Mouse (Mus musculus): ENCODE measurements around the gene Ccrl2.

Gene Ccrl2

DNA sequence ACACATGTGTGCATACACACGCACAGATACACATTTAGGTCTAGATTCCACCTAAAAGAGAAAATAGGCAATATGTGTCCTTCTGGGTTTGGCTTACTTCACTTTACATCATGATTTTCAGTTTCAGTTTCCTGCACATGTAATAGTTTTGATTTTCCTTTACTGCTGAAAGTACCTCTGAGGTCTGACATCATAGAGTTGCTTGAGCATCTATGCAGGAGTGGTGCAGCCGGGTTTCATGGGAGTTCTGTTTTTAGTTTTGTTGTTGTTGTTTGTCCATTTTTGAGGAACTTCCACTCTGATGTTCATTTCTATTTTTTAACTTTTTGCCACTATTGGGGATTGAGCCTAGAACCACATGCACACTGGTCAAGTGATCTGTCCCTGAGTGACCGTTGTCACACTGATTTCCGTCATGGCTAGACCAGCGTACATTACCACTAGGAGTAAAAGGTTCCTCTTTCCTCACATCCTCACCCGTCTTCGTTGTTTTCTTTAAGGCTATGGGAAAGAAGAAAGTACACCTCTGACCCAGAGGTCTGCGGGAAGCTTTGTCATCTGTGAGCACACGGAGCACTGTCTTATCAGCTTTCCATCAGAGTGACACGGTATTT lies 1.7 kb upstream of the Ccrl2 start:
- no peak for DNase-seq

DNA sequence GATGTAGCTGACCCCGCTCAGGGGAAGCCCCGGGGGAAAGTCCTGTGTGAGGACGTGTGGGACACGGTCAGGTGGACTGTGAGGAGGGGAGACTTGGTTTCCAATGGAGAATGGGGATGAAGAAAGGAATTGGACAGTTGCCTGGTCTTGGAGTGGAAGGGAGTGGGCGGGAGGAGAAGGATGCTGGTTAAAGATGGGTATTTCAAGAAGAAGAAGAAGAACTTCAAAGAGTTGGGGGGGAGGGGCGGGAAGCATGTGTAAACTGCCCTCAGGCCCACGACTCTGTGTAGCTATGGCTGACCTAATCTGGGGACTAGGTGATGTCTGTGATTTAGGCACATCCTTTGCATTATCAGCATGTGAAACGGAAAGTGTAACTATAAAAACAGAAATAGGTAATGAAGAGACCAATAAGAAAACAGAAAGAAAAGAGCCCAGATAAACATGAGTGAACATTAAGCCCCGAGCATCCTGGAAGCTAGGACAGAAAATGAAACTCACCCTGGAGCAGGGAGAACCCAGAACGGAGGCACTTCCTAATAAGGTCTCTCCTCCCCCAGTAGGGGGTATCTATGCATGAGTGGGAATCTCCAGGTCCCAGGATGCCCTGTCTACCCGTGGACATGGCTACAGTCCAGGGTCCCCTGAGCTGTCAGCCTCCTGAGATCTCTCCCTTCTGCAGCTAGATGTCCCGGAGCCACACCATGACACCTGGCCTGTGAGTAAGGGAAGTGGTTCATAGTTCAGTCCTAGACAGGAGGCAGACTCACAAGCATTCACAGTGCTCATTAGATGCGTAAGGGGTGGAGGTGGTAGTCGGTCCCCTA lies 438 bp upstream of the Ccrl2 start:
- no peak for DNase-seq

DNA sequence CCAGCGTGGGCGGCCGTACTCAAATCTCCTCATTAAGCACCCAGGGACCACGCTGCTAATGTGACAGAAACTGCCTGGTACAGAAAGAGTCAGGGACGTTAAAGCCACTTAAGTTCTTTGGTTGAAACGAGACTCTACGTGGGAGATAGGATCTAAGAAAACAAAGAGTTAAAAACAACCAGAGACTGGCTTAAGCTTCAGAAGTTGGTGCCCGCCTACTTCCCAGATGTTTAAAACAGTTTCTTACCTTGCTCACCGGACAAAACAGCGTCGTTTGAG lies 861 bp downstream of the Ccrl2 start:
- no peak for DNase-seq

DNA sequence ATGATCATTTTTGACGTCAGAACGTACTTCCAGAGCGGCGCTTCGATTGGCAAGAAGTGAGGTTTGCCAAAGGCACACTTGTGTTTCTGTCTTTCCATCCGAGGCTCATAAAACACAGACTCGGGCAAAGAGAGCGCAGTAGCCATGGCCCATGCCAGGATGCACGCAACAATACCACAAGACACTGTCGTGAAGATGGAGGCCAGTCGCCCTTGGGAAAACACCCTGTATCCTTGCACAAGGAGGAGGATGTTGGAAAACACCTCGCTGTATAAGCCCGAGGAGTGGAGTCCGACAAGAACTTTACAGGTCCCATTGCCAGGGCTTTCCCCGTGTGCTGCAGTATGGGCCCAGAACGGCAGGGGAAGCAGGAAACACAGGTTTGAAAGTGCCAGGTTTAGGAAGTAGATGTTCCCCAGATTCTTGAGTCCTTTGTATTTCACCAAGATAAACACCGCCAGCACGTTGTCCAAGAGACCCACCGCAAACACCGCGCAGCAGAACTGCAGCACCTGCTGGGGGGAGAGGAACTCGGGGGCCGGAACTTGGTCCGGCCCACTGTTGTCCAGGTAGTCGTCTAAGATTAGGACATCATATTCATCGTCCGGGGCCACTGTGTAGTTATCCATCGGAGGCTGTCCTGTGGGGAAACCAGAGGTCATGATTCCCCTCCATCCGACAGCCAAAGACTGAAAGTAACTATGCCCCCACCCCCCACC lies 1.4 kb downstream of the Ccrl2 start:
- no peak for DNase-seq

DNA sequence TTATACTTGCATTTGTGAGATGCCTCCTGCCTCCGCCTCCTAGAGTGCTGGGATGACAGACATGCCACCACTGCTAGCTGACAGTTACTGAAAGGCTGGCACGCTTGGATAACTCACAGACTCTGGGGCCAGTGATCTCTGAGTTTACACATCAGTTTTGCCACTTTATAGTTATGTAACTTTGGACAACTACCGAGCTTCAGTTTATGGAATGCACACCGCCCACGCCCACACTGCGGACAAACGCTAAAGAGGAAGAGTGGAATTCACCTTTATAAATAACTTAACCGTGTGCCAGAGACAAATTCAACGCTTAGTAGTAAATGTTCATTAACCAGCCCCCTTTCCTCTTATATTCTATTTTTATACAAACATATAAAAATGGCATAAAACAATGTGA lies 2.4 kb downstream of the Ccrl2 start:
- DNase-seq: no peak

DNA sequence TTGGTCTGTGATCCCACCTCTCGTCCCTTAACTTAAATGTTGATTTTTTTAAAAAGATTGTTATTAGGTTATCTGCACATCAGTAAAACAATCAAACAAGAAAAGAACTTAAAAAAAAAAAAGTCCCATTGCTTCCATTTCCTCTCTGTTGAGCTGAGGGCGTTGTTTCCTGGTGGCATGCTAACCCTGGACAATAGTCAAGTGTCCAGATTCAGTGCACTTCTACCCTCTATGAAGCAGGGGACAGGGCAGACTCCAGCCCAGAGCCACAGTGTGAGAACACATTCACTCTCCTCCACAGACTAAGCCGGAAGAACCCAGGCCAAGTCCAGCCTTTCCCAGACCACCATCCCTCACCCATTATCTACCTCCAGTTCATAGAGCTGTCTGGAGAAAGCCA lies 8.9 kb downstream of the Ccrl2 start:
- DNase-seq: no peak

DNA sequence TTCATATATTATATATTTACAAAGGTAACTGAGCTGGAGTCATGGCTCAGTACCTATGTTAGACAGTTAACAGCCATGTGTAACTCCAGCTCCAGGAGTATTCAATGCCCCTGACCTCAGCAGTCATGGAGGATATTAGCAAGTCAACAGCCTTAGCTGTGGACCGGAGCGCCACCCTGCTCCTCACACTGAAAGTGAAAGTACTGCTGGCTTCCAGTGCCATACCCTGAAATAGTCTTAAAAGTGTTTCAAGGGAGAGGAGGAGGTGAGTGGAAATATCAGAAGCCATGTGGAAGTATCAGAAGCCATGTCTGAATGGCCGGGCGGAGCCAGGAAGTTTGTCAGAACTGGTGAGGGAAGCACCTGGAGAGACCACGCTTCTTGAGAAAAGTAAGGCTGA lies 10.1 kb downstream of the Ccrl2 start:
- no peak for DNase-seq

DNA sequence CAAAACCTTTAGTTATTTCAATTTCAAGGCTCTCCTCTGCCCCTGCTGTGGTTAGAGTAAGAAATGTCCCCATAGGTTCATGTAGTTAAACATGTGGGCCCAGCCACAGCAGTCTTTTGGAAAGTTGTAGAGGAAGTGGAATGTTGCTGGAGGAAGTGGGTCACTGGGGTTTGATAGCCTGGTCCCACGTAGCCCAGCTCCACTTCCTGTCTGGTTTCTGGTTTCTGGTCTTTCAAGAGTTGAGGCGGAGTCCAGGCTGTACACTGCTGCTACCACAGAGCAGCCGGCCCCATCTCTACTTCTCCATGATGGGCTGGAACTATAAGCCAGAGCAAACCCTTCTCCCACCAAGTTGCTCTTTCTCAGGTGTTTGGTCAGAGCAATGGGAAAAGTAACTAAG lies 11.1 kb downstream of the Ccrl2 start:
- no peak for DNase-seq

DNA sequence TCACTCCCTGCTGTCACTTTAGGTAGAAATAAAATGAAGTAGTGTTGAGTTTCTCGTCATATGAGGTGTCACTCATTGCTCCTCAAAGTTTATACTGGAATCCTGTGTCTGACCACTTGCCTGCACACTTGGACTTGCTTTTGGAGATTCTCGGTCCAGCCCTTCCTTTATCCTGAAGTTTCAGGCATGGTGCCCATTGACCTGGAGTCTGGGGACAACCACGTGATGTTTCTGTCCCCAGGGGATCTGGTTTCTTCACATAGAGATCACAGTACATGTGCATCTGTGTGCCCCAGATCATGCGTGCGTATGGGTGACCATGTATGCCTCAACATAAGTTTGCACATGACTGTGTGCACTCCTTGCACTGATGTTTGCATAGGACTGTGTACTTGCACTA lies 15.1 kb downstream of the Ccrl2 start:
- DNase-seq: peak; percentile 59

DNA sequence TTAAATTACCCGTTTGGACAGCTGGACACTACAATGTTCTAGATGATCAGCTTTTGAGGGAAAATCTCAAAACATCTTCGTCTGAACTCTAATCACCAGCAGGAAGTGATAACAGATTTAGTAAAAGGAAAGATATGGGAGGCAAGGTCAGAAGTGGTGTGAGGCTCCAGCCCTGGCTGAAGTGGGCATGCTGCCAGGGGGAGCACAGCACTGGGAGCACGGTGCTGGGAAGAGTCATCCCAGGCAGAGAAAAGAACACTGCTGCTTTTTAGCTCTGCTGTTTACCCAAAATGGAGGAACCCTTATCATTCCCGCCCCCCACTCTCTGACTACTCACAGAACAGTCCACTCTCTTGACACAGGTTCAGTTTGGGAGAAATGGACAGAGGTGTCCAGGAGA lies 17.4 kb downstream of the Ccrl2 start:
- peak; percentile 40 for DNase-seq

DNA sequence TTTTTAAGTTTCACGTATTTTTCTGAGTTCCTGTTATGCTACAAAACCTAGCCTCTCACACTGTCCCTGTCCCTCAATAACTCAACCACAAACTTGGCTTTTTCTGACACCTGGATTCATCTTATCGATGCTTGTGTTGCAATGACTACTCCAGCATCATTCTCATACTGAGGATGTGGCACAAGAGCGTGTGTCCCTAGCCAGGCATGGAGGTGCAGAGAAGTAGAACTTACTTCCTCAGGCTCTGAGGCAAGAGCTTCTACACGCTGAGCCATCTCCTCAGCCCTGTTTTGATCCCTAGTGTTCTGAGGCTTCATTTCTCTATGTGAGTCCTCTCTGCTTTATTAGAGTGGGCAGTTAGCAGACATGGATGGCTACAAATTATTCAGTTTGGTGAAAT lies 23.6 kb downstream of the Ccrl2 start:
- no peak for DNase-seq

DNA sequence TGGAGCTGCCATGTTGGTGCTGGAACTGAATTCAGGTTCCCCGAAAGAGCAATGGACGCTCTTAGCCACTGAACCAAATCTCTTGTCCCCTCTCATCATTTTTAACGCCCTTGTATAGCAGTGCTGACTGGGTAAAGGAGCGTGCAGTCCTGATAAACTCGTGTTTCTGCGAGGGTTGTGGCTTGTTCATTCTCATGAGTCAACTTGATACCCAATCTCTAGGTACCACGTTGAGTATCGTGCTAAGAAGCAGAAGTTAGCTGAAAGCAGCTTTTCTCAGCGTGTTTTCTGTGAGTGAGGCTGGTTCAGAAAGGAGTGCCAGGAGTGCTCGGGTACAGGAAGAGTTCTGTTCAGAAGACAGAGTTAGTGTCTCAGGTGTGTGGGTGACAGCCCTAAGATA lies 30.5 kb downstream of the Ccrl2 start:
- DNase-seq: no peak

DNA sequence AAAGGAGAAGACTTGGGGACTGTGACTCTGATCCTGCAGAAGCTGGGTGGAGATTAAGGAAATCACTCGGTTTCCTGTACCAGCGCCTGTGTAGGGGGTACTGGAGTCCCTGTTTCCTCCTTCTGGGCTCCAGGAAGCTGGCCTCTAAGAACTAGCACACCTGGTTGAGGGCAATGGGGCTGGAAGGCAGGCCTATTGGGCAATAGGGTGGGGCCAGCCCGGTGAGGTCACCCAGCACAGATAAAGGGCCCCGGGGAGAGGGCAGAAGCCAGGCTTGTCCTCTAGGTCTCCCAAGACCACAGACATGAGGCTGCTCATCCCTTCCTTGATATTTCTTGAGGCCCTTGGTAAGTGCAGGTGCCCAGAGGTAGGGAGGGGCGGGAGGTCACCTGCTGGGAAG lies 38.3 kb downstream of the Ccrl2 start, which contains the start of gene Ltf:
TSS of gene Ltf (plus strand) at position 250 of the 400 bp plus-strand sequence.
- no peak for DNase-seq

DNA sequence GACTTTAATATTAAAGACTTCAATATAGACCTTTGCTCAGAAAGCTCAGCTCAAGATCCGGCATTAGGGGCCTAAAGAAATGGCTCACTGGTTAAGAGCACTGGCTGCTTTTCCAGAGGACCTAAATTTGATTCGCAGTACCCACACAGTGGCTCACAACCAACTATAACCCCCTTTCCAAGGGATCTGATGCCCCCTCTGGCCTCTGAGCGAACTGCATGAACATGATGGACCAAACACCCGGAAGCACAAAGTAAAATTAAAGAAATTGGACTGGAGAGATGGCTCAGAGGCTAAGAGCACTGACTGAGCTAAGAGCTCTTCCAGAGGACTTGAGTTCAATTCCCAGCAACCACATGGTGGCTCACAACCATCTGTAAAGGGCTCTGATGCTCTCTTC lies 41.7 kb downstream of the Ccrl2 start:
- no peak for DNase-seq

DNA sequence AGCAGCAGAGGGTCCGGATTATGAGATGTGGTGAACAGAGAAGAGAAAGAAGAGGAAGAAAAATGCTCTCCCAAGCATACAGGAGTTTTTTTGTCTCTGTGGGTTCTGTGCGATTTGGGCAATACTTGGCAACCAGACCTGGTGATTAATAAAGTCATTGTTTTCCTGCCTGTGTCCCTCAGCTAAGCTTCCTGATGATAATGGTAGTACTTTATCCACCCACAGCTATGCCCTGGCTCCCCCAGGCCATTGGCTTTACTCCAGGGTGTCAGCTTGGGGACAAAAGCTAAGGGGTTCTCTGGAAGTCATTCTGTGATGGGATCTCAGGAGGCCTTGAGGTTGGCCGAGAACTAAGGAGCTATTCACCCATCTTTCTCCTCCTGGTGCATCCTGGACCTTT lies 45.3 kb downstream of the Ccrl2 start:
- DNase-seq: no peak

DNA sequence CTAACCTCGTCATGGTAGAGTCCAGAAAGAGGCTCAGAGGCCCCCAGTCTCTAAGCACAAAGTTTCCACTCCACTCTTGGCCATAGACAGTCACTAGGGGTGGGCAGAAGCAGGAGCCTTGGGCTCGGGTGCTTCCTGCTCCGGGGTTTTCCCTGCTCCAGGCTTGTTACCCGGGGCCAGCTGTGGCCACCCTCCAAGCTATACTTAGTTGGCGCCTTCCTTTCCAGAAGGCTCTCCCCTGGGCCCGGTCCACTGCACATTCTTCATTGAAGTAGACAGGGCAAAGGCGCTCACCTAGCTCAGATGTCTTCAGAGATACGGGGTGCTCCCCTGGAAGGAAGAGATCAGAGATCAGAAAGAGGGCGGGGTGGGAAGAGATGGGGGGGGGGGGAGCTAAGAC lies 45.8 kb downstream of the Ccrl2 start:
- DNase-seq: peak; percentile 32

DNA sequence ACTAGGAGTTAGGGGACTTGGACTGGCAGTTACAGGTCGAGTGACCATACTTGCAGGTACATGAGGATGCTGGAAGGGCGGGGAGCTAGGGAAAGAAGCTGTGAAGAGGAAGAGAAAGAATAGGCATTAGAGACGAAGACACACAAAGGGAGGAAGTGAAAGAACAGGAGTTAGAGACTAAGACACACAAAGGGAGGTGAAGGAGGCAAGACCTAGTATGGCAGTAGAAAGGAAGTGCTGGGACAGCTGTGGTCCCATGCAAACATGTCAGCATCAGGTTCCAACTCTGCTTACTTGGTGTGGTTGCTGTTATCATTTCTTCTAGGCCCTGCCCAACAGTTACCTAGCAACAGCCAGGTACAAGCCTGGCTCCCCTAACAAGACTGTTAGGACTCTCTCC lies 47.6 kb downstream of the Ccrl2 start:
- DNase-seq: no peak

DNA sequence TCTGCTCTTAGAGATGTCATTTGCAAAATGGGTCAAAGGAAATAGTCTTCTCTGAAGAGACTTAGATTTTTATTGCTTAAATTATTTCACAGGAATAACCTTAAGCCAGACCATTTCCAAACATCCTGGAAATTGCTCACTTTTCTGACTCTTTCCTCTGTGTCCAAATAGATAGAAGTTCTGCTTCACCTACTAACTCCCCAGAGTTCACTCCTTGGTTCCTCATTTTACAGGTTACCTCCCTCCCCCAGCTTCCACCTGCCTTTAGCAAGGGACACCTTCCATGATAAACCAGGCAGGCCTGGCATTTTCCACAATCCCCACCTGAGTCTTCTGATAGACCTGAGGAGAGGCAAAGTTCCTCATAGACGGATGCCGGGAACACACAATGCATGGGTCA lies 50.8 kb downstream of the Ccrl2 start:
- no peak for DNase-seq
